10 mouse cellular contexts compared by ENCODE assay signal in genomic region chr3:55543929-55544684, GRCm38 (mm10).
A peak's percentile ranks its signal among the peaks of the same experiment; 100 is the strongest.
DNase-seq lines count a peak whose midpoint lies in the region; ATAC-seq and TF ChIP-seq lines count a peak whose summit lies in the region.
"Had no signal": no experiment of that assay in that cellular context is flagged by ENCODE, and none has a peak within 500 bp of the region (broad histone marks: within the 10 kb centered on the region; RNA-seq: fewer than 3 reads in every experiment).

No protein-coding gene starts in this region.

- 79% methylated on average over 13 of the region's 13 CpGs for WGBS in forebrain, embryonic 16.5 days
- 78% methylated on average over 13 of the region's 13 CpGs for WGBS in forebrain, embryonic 14.5 days
- WGBS in lung, embryonic 15.5 days: 30% methylated on average over 13 of the region's 13 CpGs
- WGBS in liver, embryonic 12.5 days (ENCODE audit: insufficient replicate concordance): 21% methylated on average over 13 of the region's 13 CpGs
- 50% methylated on average over 13 of the region's 13 CpGs for WGBS in neural tube, embryonic 14.5 days
- WGBS in cerebellum, adult 2 months: 80% methylated on average over 13 of the region's 13 CpGs

- TF ChIP-seq CTCF in cerebellum, adult 2 months (IDR thresholded peaks at IDR 0.05; ENCODE audit: borderline replicate concordance, insufficient read depth, low read depth, low read length): no peak

- no peak overlapping the region for H3K9ac ChIP-seq in forebrain, embryonic 16.5 days (replicated peaks; ENCODE audit: low read depth, low read length)
- H3K9ac ChIP-seq in forebrain, embryonic 14.5 days (ENCODE audit: low read length): no peak overlapping the region
- H3K9ac ChIP-seq in lung, embryonic 15.5 days: no peak overlapping the region
- H3K9ac ChIP-seq in liver, embryonic 12.5 days: no peak overlapping the region
- no peak overlapping the region for H3K9ac ChIP-seq in neural tube, embryonic 14.5 days (replicated peaks; ENCODE audit: low read depth, low read length)

- no peaks in the 10 kb centered on the region for H3K36me3 ChIP-seq in forebrain, embryonic 16.5 days (ENCODE audit: control insufficient read depth, insufficient read depth)
- no peaks in the 10 kb centered on the region for H3K36me3 ChIP-seq in forebrain, embryonic 14.5 days (ENCODE audit: control insufficient read depth, insufficient read depth, low read length)
- H3K36me3 ChIP-seq in lung, embryonic 15.5 days: no peaks in the 10 kb centered on the region
- H3K36me3 ChIP-seq in liver, embryonic 12.5 days: no peaks in the 10 kb centered on the region
- no peaks in the 10 kb centered on the region for H3K36me3 ChIP-seq in neural tube, embryonic 14.5 days (ENCODE audit: control insufficient read depth, insufficient read depth, low read length)

- peaks cover 22% of the 10 kb centered on the region for H3K4me1 ChIP-seq in forebrain, embryonic 16.5 days (replicated peaks; ENCODE audit: control insufficient read depth, insufficient read depth, low read length)
- peaks cover 16% of the 10 kb centered on the region for H3K4me1 ChIP-seq in forebrain, embryonic 14.5 days (ENCODE audit: control insufficient read depth, insufficient read depth, low read length)
- H3K4me1 ChIP-seq in lung, embryonic 15.5 days: peaks cover 19% of the 10 kb centered on the region
- H3K4me1 ChIP-seq in liver, embryonic 12.5 days: peaks cover 46% of the 10 kb centered on the region
- H3K4me1 ChIP-seq in neural tube, embryonic 14.5 days (ENCODE audit: control insufficient read depth, insufficient read depth, low read length): peaks cover 16% of the 10 kb centered on the region; the same call in 1 of the 2 replicates
- peaks cover 19% of the 10 kb centered on the region for H3K4me1 ChIP-seq in cerebellum, adult 2 months (ENCODE audit: control insufficient read depth, insufficient read depth, low read length)

- no peak for TF ChIP-seq POLR2A in cerebellum, adult 2 months (IDR thresholded peaks at IDR 0.05; ENCODE audit: borderline replicate concordance, insufficient read depth, low read length)

- H3K4me3 ChIP-seq in forebrain, embryonic 16.5 days (replicated peaks; ENCODE audit: low read length): no peak overlapping the region
- no peak overlapping the region for H3K4me3 ChIP-seq in forebrain, embryonic 14.5 days (ENCODE audit: low read depth, low read length)
- H3K4me3 ChIP-seq in lung, embryonic 15.5 days: no peak overlapping the region
- H3K4me3 ChIP-seq in liver, embryonic 12.5 days: no peak overlapping the region
- no peak overlapping the region for H3K4me3 ChIP-seq in neural tube, embryonic 14.5 days (ENCODE audit: low read depth, low read length)
- H3K4me3 ChIP-seq in cerebellum, adult 2 months (replicated peaks; ENCODE audit: insufficient read depth, low read depth, low read length): no peak overlapping the region

- H3K27me3 ChIP-seq in forebrain, embryonic 16.5 days (replicated peaks; ENCODE audit: control insufficient read depth, insufficient read depth, low read length): no peaks in the 10 kb centered on the region
- no peaks in the 10 kb centered on the region for H3K27me3 ChIP-seq in forebrain, embryonic 14.5 days (replicated peaks; ENCODE audit: control insufficient read depth, insufficient read depth, low read length)
- peaks cover 6% of the 10 kb centered on the region; the same call in 1 of the 2 replicates for H3K27me3 ChIP-seq in lung, embryonic 15.5 days
- H3K27me3 ChIP-seq in liver, embryonic 12.5 days (replicated peaks): no peaks in the 10 kb centered on the region
- no peaks in the 10 kb centered on the region for H3K27me3 ChIP-seq in neural tube, embryonic 14.5 days (ENCODE audit: control insufficient read depth, insufficient read depth, low read length)
- no peaks in the 10 kb centered on the region for H3K27me3 ChIP-seq in cerebellum, adult 2 months (ENCODE audit: control insufficient read depth, insufficient read depth, low read length)

- H3K9me3 ChIP-seq in forebrain, embryonic 16.5 days (ENCODE audit: control insufficient read depth, low read length): no peaks in the 10 kb centered on the region
- no peaks in the 10 kb centered on the region for H3K9me3 ChIP-seq in forebrain, embryonic 14.5 days (replicated peaks; ENCODE audit: control insufficient read depth, low read length)
- no peaks in the 10 kb centered on the region for H3K9me3 ChIP-seq in lung, embryonic 15.5 days
- H3K9me3 ChIP-seq in liver, embryonic 12.5 days (replicated peaks): no peaks in the 10 kb centered on the region
- no peaks in the 10 kb centered on the region for H3K9me3 ChIP-seq in neural tube, embryonic 14.5 days (ENCODE audit: control insufficient read depth, low read length)

- no peak overlapping the region for H3K4me2 ChIP-seq in forebrain, embryonic 16.5 days (ENCODE audit: low read length)
- no peak overlapping the region for H3K4me2 ChIP-seq in forebrain, embryonic 14.5 days (ENCODE audit: low read length)
- no peak overlapping the region for H3K4me2 ChIP-seq in lung, embryonic 15.5 days
- H3K4me2 ChIP-seq in liver, embryonic 12.5 days: peak overlapping the region; percentile 43
- no peak overlapping the region for H3K4me2 ChIP-seq in neural tube, embryonic 14.5 days (ENCODE audit: low read depth, low read length)

- no peak for ATAC-seq in forebrain, embryonic 16.5 days
- no peak for ATAC-seq in forebrain, embryonic 14.5 days
- ATAC-seq in lung, embryonic 15.5 days (ENCODE audit: borderline replicate concordance, extremely low read depth, low FRiP score, low TSS enrichment): peak; percentile 69; the same call in 1 of the 2 replicates
- ATAC-seq in liver, embryonic 12.5 days: peak; percentile 94
- ATAC-seq in neural tube, embryonic 14.5 days (ENCODE audit: low read depth): peak; percentile 18; the same call in 1 of the 2 replicates

- no peak for DNase-seq in forebrain, embryonic 14.5 days (ENCODE audit: low spot score)
- DNase-seq in lung, postnatal 14 days: no peak
- no peak for DNase-seq in layer of hippocampus, postnatal 25 days (ENCODE audit: extremely low spot score in 1 of 2, low spot score in 1 of 2)
- no peak for DNase-seq in cerebellum, adult 2 months
- DNase-seq: B cell, adult 2 months; heart, adult 18-20 months had no signal

- H3K27ac ChIP-seq in forebrain, embryonic 16.5 days (ENCODE audit: low read length): 0 out of 2 replicates have a peak overlapping the region, but pooled peaks have one; percentile 10
- no peak overlapping the region for H3K27ac ChIP-seq in forebrain, embryonic 14.5 days (ENCODE audit: low read depth, low read length)
- H3K27ac ChIP-seq in lung, embryonic 15.5 days: no peak overlapping the region
- H3K27ac ChIP-seq in liver, embryonic 12.5 days: peak overlapping the region; percentile 48; the same call in 1 of the 2 replicates
- H3K27ac ChIP-seq in neural tube, embryonic 14.5 days (ENCODE audit: low read depth, low read length): no peak overlapping the region
- H3K27ac ChIP-seq in cerebellum, adult 2 months (ENCODE audit: insufficient read depth, low read length): no peak overlapping the region

Comparison
In these comparisons a context has a peak if more than half of its experiments do, and no peak if none do; other contexts are left out.
1. H3K27ac ChIP-seq: peak in forebrain, embryonic 16.5 days (single experiment) and liver, embryonic 12.5 days (single experiment); none in forebrain, embryonic 14.5 days (single experiment), lung, embryonic 15.5 days (single experiment), neural tube, embryonic 14.5 days (single experiment) and cerebellum, adult 2 months (single experiment).
2. ATAC-seq: peak in lung, embryonic 15.5 days (single experiment), liver, embryonic 12.5 days (single experiment) and neural tube, embryonic 14.5 days (single experiment); none in forebrain, embryonic 16.5 days (single experiment) and forebrain, embryonic 14.5 days (single experiment).